Mouse (Mus musculus) frontal cortex, postnatal 25 days (tissue): ENCODE data around the gene 2610318N02Rik.
"Not testable (repeated sequence)": the region's sequence is repeated elsewhere in the genome, so short reads cannot be mapped to it uniquely, and the experiment has no call there.

Experiments used
- DNase-seq, 2 experiments: peaks; one replicate each; pipeline ENCODE4 v3.0.0; 2022; ENCODE audit warnings: low spot score in 2 of 2

Gene 2610318N02Rik

DNA sequence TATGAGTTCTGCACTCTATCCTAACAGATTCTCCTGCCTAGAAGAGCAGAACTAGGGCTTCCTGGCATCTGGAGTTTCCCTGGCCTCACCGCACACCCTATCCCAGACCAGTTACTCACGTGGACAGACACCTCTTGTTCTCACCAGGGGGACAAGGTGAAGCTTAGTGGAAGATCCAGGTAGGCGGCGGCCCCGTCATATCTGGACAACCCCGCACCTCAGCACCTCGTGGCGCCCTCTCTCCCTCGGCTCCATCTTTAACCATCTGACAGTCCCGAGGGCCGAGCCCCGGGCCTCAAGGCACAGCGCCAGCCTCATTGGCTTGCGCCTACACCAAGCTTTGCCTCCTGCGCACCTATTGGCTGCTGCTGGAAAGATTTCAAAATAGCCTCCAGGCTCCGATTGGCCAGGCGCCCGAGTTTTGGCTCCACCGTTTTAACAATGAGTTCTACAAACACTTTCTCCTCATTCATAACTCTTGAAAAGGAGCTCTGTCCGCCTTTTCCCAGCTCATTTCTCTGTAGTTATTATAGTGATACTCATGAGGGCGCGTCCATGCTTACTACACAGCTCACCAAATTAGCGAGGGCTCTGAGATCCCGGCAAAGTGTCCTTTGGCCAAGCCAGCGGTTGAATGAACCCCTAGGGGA, at the start of gene 2610318N02Rik:
2610318N02Rik (minus strand) TSS at position 297 of the 650 bp plus-strand sequence.
- DNase-seq: peak; percentile 38 to 40

DNA sequence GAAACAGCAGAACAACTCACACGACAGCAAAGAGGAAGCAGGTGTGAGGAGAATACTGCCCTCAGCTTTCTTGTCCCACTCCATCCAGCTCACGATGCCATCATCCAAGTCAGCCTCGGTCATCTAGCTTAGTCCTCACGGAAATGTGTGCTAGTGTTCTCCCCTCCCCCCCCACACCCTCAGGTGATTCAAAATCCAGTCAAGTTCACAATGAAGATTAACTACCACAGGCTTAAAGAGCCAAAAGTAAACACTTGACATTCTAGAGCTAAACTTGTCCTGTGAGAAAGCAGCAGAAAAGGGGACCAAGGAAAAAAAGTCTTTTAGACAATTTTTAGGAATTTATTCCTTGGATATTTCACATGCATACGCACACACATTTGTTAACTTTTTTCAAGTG, 43.1 kb upstream of the 2610318N02Rik start:
- no peak for DNase-seq

DNA sequence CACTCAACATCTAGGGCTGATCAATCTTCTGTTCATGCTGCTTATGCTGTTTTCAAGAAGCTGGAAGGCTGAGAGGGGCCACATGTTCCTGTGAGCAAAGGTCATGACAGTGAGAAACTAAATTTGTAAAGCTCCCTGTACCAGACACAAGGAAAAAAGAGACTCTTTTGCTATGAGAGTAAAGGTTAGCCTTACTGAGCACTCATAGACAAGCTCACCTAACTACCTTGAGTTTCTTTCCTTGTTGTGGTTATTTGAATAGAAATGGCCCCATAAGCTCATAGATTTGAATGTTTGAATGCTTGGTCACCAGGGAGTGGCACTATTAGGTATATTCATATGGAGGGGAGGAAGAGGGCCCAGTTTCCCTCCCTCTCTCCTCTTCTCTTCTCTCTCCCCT, 42.2 kb upstream of the 2610318N02Rik start:
- no peak for DNase-seq

DNA sequence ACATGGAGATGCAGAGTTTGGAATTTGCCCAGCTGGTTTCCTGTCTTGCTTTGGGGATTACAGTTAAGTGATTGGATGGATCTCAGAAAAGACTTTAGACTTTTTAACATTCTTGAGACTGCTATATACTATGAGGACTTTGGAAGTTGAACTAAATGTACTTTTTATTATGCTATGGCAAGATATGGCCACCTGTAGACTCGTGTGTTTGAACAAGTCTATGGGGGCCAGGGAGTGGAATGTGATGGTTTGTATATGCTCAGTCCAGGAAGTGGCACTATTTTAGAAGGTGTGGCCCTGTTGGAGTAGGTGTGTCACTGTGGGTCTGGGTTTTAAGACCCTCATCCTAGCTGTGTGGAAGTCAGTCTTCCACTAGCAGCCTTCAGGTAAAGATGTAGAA, 40.5 kb upstream of the 2610318N02Rik start:
- DNase-seq: not testable (repeated sequence)

DNA sequence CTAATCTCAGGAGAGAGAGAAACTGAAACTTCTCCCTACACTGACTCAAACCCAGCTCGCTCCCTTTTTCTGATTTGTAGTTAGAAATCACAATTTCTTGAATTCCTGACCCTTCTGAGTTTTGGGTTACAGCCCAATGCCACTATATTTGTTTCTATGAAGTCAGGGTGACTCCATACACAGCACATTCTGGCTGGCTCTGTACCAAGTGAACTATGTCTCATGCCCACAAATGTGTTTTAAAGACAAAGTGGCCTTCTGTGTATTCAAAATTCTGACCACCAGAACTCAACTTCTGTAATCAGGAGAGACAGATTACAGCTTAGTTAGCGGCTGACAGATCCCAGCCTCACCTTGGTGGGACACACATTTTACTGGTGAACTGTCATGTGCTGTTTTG, 29.4 kb upstream of the 2610318N02Rik start:
- no peak for DNase-seq

DNA sequence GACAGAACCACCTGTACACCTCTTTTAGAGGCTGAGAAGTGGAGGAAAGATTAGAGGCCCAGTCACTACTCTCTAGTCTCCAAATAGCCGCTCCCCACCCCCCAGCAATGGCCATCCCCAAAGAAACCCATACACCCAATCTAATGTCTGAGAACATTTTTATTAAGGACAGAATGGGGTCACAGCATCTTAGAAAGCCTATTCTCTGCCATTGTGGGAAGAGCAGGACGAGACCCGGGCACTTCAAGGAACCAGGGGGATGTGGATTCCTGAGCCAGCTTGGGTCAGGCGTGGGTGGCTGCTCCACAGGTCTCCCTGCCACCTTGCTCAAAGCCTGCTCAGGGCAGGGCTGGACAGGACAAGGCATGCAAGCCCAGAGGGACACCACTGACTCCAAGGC, 26.9 kb upstream of the 2610318N02Rik start:
- DNase-seq: no peak

DNA sequence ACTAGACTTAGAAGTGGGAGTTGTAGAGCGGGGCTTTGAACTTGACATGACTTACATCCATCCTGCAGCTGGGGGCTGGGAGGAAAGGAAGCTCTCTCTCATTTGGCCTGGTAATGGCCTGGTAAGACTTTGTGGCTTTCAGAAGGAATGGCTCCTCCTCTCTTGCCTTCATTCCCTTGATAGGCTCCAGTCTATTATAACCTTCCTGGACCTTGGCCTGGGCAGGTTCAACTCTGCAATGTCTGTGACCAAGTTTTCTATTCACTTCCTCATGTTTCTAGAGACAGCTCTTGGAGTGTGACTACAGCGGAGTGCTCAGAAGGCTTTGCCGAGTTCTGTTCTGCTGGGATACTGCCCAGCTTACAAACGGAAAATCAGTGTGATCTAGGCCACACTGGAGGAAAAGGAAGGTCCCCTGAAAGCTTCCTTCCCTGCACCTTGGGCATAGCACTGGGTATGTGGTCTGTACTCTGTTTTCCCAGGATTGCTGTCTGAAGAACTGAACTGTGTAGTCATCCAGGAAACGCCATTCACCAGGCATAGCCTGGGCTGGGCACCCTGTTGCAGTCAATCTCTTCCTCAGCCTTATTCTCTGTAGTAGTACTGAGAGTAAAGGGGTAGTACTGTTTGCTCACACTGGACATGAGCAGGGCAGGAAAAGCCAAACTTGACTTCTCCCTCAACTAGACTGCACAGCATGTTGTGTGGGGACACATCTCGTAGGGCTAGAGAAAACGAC, 25.7 kb upstream of the 2610318N02Rik start:
- DNase-seq: no peak

DNA sequence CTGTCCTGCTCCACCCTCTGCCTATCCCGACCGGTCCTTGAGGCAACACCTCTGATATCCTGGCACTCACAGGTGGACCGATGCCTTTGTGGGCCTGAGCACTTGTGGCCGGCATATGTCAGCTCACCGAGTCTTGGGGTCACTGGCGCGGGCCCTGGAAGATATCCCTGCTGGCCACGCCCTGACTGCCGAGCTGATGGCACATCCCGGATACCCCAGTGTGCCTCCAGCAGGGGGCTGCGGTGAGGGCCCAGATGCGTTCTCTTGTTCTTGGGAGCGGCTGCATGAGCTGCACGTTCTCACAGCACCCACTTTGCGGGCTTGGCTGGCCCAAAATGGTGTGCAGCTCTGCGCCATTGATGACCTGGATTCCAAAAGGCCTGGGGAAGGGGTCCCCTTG, 23.1 kb upstream of the 2610318N02Rik start:
- DNase-seq: no peak

DNA sequence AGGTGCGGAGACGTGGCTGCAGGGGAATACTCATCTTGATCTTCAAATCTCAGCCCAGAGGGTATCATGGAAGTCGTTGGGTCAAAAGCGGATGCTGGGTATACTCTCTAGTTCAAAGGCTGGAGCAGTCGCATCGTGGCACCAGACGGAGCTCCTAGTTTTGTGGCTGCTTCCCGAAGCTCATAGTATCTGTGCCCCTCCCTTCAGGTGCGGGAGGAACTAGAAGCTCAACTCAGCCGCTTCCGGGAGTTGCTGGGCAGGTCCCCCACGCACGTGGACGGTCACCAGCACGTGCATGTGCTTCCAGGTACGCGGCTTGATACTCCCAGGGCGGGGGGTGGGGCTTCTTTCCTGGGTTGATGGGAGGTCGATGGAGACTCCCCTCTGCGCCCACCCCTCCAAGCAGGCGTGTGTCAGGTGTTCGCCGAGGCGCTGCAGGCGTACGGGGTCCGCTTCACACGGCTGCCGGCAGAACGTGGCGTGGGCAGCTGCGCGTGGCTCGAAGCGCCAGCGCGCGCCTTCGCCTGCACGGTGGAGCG, 22.5 kb upstream of the 2610318N02Rik start:
- no peak for DNase-seq

DNA sequence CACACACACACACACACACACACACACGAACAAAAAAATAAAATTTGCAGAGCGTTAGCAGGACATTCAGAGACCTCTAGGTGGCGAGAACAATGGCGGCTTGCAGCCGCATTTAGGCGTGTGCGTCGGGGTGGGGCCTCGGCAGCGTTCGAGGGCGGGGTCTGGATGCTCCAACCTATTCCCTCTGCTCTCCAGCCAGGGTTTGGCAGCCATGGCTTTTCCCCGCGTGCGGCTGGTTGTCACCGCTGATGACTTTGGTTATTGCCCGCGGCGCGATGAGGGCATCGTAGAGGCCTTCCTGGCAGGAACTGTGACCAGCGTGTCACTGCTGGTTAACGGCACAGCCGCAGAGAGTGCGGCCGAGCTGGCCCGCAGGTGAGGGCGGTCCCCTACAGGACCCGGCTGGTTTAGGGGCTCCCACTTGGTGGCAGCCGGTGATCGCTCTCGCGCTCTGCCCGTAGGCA, 21.8 kb upstream of the 2610318N02Rik start, which contains the start of gene Ccdc116:
Ccdc116 (minus strand) TSS at position 458 of the 464 bp plus-strand sequence.
- peak; percentile 56 to 57 for DNase-seq

DNA sequence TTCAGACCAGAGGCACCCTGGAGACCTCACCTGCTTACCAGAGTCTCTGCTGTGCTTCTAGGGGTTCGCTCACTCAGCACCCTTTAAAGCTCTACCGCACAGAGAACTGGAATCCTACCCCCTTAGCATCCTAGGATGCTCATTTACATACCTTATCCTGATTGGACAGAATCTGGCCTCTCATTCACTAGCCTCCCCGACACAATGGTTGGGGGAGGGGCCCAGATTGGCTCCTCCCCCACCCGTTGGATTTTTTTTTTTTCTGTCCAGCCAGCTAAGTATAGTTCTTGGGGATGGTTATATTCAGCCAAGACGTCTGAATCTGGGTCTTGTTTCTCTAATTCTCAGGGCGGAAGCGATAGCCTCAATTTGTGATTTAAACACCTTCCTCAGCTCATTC, 19.4 kb upstream of the 2610318N02Rik start, which contains the start of gene Ydjc:
Ydjc (plus strand) TSS at position 283 of the 400 bp plus-strand sequence.
- DNase-seq: no peak

DNA sequence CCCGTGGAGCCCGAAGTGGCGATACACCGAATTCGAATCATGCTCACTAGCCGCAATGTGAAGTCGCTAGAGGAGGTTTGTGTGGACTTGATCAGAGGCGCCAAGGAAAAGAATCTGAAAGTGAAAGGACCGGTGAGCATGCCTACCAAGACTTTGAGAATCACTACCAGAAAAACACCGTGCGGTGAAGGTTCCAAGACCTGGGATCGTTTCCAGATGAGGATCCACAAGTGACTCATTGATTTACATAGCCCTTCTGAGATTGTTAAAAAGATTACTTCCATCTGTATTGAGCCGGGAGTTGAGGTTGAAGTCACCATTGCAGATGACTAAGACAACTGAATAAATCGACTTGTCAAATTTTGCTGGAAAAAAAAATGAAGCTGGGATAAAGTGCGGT, 12.4 kb upstream of the 2610318N02Rik start:
- DNase-seq: no peak

DNA sequence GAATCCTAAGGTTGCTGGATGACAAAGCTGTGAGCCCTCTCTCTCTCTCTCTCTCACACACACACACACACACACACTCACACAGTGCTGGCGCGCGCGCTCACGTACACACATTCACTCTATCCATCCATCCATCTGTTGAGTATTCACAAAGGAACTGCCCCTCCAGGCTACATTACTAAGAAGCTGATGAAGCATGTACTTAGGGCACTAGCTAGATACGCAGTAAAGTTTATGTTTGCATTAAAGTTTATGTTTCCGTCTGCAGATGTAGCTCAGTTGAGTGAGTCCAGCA, 7.9 kb upstream of the 2610318N02Rik start:
- DNase-seq: no peak

DNA sequence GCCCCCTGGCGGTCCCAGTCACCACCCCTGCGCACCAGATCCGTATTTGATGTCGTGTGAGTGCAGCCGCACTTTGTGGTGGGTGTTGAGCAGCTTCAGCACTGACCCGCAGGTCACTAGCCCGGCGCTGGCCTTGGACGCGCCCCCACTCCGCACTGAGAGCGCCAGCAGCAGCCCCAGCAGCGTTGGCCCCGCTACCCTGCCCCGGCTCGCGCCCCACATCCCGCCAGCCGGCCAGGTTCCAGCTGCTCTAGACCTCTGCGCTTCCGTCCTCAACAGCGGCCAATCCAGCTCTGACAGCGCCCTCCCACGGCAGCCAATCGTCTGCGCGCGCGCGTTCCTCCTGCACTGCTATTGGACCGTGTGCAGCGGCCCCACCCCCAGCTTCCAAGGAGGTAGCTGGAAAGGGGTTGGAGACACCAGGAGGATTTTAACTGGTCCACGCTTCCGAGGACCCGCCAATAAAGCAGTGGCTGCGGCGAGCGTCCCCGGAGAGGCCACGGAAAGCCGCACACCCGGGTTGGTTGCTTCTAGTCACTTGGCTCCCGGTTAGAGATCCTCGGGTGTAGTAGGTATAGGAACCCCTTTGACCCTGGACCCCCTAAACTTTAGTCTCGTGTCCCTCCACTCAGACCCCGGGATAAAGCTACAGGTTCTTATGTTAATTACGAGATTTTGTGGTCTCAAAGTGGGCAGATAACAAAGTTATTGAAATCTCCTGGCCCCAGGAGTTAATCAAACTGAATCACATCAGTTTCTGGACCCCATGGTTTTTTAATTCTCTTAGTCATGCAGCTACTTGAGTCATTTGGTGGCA, 7.3 kb upstream of the 2610318N02Rik start, which contains the start of gene Sdf2l1:
Sdf2l1 (minus strand) TSS at position 295 of the 817 bp plus-strand sequence.
- peak; percentile 96 to 97 for DNase-seq

DNA sequence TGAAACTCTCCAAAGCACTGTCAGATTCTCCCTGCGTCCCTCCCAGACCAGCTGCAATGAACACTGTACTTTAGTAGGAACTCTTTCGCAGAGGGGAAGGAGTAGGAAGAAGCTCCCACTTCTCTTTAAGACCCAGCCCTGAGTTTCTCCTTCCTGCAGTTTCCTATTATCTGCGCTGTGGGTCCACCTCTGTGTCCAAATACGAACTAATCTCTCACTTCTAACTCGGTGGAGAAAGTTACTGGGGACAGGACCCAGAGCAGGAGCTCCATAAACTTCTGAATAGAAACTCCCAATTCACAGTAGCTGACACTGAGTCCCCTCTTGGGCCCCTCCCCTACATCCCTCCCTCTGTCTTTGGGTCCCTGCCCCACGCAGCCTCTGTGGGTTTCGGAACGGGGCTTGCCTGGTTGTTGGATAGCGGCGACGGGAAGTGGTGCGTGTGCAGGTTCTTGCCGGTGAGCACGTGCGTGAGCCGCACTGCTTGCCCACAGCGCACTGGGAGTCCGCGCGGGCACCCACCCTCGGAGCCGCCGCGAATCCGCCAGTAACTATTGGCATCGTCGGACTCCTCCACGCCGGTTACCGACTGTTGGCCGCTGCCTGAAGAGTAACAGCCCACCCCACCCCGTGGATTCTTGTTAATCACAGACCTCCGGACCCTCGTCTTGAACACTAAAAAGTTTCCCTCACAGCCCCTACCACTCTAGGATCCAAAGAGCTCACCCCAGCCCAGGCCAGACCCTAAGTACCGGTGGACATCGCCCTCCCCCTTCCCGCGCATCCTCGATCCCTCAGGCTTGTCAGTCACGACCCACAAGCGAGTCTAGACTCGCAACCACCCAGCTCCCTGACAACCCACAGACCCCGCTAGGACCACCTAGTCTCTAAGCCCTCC, 6.5 kb upstream of the 2610318N02Rik start:
- DNase-seq: no peak

DNA sequence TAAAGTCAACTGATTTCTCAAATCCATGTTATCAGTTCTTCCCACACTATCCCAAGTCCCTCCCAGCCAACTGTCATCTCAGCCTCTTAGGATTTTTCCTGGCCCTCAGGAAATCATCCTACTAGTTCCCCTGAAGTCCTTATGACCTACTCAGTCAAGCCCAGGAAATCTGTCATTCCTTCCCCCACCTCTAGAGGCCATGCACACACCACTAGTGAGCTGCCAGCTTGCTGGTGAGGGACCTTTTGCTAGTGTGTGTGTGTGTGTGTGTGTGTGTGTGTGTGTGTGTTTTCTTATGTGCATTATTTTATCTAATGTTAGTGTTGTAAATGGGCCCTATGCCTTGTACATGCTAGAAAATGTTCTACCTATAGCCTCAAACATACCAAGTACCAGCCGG, 2.3 kb upstream of the 2610318N02Rik start:
- no peak for DNase-seq

DNA sequence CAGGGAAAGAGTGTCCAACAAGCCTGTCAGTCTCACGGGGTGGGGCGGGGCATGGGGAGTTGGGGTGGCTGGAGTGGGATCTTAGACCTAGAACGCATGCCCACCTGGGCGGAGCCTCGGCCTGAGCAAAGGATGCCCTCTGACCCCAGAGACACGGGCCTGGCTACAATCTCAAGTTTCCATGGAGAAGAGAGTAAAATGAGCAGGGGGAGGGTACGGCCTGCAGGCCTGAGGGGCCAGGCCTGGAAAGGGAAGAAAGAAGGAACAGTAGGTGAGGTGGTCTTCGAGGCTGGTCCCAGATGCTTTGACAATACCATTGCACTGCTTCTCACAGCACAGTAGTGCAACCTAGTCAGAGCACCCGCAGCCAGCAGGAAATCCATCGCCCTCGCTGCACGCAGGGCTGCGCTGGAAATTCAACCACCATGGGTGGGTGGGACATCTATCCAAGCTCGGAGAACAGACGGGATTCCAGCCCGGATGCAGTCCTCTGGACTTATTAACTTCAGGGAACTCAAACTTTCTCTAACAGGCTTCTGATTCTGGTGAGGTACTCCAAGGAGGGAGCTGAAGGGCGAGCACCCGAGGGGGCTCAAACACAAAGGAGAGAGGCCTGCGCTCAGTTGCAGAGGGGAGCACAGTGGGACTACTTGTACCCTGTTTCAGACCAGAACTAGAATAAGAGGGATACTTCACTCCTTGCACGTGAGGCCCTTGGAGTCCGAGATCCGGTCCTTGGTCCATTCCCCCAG, 672 bp downstream of the 2610318N02Rik start:
- no peak for DNase-seq

DNA sequence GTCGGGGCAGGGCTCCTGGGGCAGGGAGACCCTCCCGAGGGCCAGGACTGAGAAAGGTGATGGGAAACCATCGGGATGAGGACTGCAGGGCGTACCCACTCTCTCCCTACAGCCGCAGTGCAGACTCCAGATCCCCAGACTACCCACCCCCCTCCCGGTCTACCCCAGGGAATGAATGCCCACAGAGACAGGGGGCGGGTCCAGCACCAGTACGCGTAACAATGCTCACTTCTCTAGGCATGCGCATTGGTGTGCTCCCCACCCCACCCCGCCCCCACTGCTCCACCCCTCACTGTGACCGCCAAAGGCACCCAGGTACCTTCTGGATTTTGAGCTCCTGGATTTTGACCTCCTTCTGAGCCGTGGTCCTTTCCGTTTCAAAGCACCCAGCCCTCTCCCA, 3.4 kb downstream of the 2610318N02Rik start:
- DNase-seq: no peak

DNA sequence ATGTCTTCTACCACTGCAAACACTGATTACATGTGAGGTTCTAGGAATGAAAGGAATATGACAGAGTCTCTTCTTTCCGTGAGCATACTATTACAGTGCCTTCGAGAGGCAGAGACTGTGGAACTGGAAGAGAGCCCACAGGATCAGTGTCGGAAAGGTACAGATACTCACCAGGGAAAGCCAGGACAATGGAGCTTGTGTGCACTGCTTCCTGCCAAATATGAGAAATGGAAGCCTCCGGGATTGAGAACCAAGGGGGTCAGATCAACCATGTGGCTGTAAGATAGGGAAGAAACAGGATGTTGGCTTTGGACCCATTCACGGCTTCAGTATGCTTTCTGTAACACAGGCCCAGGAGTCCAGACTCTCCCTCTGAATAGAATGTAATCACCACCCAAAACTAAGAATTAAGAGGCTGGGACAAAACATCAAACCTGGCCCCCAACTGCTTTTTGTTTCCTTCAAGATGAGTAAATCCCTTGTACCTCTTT, 7.6 kb downstream of the 2610318N02Rik start:
- DNase-seq: no peak
